Mouse (Mus musculus) embryo, embryonic 9.5 days (tissue): ENCODE measurements around the gene Icos.

ENCODE experiments used
- DNase-seq: peaks from one replicate; pipeline ENCODE4 v3.0.0-alpha.2; 2017; ENCODE audit errors: extremely low spot score

Gene Icos

GRCm38 (mm10) chr1:61039310-61039709, 61.6 kb downstream of the Icos start:
- no peak for DNase-seq

DNA sequence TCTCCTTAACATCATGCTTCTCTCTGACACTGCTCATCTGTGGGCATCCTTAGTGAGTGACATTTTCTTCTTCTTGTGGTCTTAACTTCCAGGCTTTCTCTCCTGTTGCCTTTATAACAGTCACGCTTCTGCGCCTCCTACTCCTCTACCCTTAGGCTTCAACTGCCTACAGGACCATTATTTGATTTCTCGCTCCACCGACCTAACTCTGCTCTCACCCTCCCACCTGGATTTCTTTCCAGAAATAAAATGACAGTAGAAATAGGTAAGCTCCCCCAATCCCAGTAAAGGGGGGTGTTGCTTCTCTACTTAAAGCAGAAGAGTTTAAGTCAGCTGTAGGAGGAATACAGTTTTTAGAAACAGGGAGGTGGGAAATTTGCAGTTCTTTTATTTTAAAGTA, 62.7 kb downstream of the Icos start:
- DNase-seq: no peak

- DNase-seq: no peak
Measured at GRCm38 (mm10) chr1:61042842-61043241, 65.1 kb downstream of the Icos start.

- no peak for DNase-seq
Measured at GRCm38 (mm10) chr1:61046055-61046705, 68.5 kb downstream of the Icos start.

DNA sequence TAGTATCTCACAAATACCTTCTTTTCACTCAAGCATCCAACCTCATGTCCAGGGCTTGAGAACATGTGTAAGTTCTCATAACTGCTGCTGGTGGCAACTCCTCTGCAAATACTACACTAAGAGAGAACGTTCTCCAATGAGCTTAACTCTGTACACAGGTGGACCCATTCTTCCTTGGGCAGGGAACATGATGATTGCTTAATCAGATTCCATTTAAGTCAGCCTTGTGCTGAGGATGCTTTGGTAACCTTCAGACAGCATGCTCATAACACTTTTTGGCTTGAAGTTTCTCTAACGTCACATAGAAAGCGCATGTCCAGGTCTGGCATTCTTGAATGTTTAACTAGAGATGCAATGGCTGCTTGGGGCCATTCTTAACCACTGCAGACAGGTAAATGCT, 69.6 kb downstream of the Icos start:
- DNase-seq: no peak
